Mouse (Mus musculus) bone marrow macrophage, adult 2 months (primary cell): Measurements from ENCODE around the gene Med28.

Experiments
- CTCF ChIP-seq: IDR thresholded peaks from 2 replicates; pipeline ENCODE4 v1.5.1; 2012; ENCODE audit warnings: low read depth, mild to moderate bottlenecking, low read length, moderate library complexity
- POLR2A ChIP-seq: IDR thresholded peaks from 2 replicates; pipeline ENCODE4 v1.6.1; 2012; ENCODE audit warnings: mild to moderate bottlenecking, low read depth, low read length, borderline replicate concordance

- TF ChIP-seq POLR2A: no peak
- no peak for TF ChIP-seq CTCF
Observed at GRCm38 (mm10) chr5:45494093-45494755, 25.8 kb upstream of the Med28 start.
